Mouse (Mus musculus) bone marrow macrophage, adult 2 months (primary cell): Measurements from ENCODE around the gene Nyap1.

Experiments used
- CTCF ChIP-seq: IDR thresholded peaks from 2 replicates; pipeline ENCODE4 v1.5.1; 2012; ENCODE audit warnings: low read depth, mild to moderate bottlenecking, low read length, moderate library complexity
- POLR2A ChIP-seq: IDR thresholded peaks from 2 replicates; pipeline ENCODE4 v1.6.1; 2012; ENCODE audit warnings: mild to moderate bottlenecking, low read depth, low read length, borderline replicate concordance

GRCm38 (mm10) chr5:137768475-137768874 lies 27.1 kb upstream of the Nyap1 start:
- TF ChIP-seq CTCF (no peak), POLR2A (no peak)
